Mouse (Mus musculus): Measurements from ENCODE around the gene Mcm5.

Gene Mcm5

DNA sequence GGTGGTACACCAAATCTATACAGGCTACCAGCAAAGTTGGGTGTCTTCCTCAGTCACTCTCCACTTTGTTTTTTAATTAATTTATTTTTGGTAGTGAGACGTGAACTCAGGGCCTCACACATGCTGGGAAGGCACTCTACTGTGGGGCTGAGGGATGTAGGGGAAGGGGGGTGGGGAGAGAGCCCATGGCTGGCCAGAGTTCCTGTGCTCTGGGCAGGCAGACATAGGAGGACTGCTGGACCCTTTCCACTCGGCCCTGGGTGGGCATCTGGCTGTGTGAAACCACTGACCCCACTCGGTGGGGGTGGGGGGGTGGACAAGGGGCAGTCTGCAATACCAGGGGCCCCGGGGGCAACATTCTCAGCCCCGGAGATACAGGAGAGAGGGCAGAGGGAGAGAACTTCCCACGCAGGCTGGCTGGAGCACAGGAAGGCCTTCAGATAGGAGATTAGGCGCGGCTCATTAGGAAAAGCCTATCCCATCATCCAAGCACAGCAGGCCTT lies 5.9 kb upstream of the Mcm5 start:
- no peak for DNase-seq

DNA sequence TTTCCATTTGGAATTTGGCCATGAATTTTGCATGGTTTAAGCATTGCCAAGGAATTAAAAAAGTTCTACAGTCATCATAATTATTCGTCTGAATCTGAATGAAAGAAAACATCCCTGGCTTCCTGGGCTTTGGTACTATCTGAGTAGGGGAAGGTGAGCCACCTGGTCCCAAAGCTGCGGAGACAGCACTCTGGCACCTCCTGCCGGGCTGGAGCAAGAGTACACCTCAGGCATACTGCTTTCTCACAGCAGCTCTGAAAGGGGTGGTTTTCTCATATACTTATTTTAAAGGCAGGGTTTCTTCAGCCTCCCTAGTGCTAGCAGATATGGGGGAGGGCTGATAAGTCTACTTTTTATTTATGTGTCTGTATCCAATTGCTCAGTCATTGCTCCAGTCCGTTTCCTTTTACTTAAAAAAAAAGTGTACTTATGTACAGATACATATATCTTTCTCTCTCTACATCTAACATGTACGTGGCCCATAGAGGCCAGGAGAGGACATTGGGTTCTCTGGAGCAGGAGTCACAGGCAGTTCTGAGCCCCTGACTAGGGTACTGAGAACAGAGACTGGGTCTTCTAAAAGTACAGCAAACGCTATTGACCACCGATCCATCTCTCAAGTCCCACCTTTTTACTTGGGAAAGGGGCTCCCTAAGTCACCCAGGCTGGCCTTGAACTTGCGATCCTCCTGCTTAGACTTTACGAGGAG lies 688 bp upstream of the Mcm5 start:
- DNase-seq = peak; percentile 66 to 80

DNA sequence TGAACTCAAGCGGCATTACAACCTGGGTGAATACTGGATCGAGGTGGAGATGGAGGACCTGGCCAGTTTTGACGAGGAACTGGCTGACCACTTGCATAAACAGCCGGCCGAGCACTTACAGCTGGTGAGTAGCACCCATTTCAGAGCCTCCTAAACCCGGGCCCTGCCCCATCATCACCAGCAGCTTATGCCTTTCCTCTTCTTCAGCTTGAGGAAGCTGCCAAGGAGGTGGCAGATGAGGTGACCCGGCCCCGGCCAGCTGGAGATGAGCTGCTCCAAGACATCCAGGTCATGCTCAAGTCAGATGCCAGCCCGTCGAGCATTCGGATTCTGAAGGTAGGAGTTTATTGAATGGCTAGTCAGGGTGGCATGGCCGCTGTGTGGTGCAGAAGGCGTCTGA lies 724 bp downstream of the Mcm5 start:
- DNase-seq = no peak

DNA sequence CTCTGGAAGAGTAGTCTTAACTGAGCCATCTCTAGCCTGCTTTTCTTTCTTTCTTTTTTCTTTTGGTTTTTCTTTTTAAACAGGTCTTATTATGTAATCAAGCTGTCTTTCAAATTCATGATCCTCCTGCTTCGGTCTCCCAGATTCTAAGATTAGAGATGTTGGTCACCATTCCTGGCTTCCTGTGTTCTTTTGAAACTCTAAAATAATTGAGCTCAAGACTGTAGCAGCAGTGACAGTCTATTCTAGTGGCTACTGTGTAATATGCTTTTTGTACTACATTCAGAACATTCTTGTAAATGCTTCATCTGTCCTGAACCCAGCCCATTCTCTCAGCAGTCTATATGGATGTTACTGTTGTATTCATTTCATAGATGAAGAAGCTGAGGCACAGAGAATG lies 9.1 kb downstream of the Mcm5 start:
- DNase-seq = no peak

DNA sequence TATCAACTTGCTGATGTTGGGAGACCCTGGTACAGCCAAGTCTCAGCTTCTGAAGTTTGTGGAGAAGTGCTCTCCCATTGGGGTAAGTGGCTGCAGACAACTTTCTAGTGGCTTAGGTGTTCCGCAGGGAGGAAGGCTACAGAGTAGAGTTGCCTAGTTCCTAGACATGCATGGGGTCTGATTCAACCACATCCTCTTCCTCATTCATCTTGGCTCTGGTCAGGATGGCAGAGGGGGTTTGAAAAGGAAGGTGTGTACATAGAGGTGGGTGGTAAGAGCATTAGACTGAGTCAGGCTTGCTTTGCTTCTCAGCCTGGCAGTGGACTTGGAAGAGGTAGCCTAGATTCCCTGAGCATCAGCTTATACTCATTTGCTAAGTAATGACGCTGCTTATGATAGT lies 9.9 kb downstream of the Mcm5 start:
- no peak for DNase-seq

DNA sequence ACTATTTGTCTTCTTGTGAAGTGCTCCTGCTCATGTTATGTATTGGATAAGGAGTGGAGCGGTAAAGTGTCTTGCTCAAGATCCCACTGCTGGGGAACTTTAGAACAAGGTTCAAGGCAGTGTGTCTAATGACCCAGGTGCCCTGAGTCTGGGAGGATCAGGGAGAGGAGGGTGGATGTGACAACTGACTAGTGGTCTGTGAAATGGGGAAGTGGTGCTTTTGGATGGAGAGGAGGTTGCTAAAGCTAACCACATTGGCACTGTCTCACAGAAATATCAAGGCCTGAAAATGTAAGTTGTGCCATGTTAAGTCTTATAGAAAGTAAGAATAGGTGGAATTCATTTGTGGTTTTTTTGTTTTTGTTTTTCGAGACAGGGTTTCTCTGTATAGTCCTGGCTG lies 10.4 kb downstream of the Mcm5 start:
- DNase-seq = no peak

DNA sequence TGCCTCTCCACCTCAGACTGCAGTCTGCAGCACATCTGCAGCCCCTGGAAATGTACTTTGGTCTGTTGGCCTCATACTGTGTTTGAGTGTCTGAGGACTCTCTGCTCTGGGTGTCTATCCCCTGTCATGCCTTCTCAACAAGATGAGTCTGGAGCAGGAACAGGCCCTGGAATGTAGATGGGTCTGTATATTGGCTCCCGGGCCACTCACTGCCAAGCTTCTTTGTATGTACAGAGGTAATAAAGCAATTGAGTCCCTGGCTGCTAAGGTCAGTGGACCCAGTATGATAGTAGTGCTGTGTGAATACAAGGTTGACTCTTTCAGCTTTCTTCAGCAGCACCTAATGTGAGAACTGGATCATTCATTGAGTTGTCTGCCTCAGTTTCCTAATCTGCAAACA lies 18.0 kb downstream of the Mcm5 start:
- no peak for DNase-seq

DNA sequence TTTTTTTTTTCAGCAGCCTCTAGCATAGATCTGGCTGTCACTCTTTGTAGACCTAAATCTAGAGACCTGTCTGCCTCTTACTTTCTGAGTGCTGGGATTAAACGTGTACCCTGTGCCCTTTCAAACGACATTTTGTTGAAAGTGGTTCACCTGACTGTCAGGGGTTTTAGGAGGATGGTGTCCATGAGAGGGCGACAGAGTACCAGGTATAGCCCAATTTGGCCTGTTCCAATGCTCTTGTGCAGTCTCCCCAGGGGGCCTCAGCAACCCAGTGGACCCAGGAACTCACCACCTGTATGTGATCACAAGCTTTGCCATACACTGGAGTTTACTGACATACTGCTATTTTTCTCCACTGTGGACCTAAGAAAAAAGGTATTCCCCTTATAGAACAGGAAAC lies 23.1 kb downstream of the Mcm5 start:
- peak in 1 of 2 experiments; percentile 36 for DNase-seq

DNA sequence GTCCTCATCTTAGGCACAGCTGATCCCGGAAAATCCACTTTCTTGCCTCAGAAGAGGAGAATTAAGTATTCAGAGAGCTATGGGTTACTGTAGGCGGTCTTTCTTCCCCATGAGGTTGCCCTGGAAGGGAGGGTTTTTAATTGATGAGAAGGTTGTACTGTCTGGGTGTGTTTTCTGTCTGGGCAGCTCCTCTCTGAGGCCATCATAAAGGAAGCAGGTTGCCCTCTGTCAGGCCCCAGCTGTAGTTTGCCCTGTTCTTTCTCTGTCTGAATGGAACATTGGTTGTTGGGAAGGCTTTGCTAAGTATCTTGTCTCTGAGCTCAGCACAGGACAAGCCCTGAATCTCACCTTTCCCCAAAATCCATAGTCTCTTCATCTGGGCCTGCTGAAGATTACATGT lies 24.0 kb downstream of the Mcm5 start:
- no peak for DNase-seq

DNA sequence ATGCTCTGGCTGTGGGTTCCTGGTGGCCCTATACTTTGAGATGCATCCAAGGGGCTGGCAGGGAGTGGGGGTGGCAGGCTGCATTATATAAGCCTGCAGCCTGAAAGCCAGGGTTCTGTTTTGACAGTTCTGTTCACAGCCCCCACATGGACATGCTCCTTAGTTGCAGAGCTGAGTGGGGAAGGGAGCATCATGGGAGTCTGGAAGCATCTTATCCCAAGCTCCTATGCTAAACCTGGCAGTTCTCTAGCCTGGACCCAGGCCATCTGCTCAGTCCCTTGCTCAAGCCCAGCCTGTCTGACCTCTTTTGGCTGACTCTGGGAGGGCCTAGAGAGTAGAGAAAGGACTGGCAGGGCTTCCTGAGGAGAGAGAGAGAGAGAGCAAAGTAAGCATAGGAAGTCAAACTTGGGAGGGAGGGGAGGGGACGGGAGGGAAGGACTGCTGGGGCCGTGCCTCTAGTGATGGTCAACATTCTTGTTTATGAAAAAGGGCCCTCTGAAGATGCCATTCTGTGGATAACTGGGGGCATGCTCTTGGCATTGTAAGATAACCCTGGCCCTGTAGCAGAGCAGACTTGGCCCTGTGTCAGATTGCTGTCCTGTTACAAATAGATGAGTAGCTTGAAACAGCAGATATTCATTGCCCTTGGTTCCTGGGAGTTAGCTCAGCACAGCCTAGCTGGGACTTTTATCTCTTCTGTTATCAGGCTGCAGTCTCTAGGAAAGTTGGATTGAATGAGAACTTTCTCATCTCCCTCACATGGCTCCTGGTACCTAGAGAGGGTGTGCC lies 25.4 kb downstream of the Mcm5 start:
- DNase-seq = no peak

DNA sequence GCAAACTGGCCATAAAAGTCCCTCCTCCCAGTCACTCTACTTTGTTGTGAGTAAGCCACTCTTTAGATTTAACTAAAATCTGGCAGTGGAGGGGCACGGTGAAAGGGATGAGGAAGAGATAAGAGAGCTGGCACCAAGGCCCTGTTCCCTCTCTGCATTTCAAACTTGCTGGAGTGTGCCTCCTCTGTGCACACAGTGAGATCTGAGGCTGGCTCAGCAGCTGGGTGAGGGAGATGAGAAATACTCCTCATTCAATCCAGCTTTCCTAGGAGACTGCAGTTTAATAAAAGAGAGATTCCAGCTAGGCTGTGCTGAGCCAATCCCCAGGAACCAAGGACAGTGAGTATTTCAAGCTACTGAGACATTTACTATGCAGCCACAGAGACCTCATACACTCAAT lies 26.4 kb downstream of the Mcm5 start:
- DNase-seq = no peak

DNA sequence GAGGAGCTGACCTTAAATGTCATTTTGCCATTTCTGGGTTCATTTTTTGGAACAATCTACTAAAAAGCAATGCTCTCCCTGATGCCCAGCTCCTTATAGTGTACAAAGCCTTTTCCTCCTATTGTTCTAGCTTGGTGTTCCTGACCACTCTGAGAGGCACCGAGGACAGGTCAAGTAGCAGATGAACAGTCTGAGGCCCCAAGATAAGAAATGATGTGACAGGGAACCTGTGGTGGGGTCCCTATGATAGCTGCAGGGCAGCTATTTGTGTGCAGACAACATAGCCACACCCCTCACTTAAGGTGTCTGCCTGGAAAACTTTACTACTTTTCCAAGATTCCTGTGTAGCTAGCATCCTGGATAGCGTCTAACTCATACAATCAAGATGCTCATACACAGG lies 26.9 kb downstream of the Mcm5 start:
- no peak for DNase-seq

DNA sequence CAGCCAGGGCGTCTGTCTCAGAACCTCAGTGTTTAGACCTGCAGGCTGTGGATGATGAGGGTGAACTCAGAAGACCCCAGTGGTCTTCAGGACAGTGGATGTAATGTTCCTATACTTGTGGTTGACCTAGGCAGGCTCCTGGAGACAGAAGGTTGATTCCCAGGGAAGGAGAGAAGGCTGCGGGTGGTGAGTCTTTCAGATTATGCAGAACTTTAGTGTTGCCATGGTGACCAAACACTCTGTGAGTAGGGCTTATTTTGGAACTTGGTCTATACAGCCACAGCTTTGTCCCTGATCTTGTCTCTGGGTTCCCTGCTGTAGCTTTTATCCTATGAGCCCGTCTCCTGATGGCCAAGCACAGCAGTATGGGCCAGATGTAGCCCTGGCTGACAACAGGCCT lies 28.2 kb downstream of the Mcm5 start:
- no peak for DNase-seq

DNA sequence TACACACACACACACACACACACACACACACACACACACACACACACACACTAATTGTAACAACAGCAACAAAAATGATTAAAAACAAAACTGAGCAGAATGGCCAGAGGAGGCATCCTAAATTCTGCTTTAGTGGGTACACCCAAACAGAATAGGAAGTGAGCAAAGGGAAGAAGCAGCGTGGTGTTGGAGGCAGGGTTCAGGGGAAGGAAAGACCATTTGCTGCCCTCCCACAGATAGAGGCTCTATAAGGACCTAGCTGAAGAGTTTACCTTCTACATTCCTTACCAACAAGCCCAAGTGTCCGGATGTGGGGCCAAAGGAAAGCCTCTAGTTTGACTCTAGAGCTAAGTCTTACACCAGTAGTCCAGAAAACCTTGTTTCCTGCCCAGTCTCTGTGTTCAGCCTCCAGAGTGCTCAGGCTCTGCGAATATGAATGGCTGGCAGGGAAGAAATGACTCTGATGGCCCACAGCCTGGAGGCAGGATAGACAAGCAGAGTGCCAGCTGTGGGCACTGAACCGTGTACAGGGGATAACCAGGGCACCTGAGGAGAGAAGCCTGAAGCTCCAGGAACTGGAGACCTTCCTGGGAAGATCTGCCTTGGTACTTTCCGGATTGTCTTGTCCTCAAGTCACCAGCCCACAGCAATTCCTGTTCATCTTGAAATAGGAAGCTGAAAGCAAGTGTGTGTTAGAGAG lies 41.7 kb downstream of the Mcm5 start:
- DNase-seq = no peak

DNA sequence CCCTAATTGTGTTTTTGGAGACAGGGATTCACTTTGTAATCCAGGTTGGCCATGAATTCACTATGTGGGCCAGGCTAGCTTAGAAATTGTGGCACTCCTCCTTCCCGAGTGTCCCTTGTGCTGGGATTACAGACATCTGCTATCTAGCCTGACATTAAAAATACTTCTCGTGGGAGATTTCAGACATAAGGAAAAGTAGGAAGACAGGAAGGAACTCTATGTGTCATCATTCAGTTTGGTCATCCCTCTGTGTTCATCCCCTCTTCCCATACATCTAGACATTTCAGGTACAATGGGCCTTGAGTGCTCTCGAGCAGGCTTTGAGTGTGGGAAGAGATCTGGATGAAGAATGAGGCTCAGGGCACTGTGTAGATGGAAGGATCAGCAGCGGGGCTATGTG lies 42.4 kb downstream of the Mcm5 start:
- DNase-seq = no peak

DNA sequence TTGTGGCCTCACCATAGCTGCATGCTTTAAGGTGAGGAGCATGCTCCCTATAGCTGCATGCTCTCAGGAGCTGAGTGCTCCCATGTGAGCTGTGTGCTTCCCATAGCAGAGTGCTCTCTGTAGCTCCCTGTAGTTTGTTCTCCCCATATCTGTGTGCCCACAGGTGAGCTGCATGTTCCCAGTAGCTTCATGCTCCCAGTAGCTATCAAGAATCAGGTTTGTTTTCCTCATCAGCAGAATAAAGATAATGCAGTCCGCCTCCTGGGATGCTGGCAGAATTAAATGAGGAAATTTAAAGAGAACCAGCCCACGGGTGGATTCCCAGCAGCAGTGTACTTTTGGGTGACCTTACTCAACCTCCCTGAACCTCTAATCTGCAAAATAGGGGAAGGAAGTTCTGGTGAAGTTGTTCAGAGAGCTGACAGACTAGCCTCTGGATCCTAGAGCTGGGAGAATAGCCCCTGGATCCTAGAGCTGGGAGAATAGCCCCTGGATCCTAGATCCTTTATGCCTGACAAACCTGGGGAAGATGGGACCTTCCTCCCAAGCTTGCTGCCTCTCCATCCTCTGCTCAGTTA lies 43.2 kb downstream of the Mcm5 start:
- DNase-seq = no peak

DNA sequence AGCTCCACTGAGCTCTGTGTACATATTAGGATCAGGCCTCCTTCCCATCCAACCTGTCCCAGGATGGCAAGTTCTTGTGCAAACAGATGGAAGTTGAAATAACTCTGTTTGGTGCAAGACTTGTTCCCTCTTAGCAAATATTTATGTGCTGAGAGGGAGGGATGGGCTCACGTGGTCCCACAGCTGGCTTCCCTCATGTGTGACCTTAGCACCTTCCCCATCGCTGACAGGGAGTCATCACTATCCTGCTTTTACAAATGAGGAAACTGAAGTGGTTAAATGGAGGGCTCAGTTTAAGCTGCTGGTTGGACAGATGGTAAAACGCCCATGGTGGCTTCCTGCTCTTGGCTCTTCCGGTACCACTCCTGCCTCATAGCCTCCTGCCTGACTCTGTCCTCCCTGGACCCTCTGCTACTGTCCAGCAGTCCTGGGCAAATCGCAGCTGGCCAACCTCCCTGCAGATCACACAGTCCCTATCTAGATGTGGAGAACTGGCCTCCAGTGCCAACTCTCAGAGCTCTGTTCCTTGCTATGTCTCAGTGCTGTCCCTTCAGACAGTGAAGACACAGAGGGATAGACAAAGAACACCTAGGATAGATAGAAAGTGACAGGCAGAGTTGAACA lies 45.6 kb downstream of the Mcm5 start:
- DNase-seq = no peak

DNA sequence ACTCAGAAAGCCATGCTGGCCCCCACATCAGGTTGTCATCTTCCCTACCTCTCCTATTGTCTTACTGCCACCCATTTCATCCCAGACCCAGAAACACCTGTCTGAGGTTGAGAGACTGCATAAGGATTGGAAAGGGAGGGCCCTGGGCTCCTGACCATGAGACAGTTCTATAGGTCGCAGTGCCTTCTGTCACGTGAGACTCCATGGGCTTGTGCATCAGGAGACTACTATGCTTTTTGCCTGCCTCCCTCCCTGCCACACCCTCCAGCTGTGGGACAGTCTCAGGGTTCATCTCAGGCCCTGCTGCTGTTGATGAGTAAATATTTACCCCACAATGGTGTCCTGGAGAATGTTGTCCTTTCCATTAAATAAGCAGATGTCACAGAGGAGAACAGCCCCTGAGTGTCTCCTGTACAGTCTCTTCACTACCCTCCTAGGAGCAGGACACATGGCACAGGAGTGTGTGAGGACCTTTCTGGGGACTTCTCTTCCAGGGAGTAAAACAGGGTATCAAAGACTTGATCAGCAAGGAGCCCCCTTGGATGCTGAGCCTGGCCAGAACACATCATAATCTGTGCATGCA lies 46.5 kb downstream of the Mcm5 start:
- no peak for DNase-seq

DNA sequence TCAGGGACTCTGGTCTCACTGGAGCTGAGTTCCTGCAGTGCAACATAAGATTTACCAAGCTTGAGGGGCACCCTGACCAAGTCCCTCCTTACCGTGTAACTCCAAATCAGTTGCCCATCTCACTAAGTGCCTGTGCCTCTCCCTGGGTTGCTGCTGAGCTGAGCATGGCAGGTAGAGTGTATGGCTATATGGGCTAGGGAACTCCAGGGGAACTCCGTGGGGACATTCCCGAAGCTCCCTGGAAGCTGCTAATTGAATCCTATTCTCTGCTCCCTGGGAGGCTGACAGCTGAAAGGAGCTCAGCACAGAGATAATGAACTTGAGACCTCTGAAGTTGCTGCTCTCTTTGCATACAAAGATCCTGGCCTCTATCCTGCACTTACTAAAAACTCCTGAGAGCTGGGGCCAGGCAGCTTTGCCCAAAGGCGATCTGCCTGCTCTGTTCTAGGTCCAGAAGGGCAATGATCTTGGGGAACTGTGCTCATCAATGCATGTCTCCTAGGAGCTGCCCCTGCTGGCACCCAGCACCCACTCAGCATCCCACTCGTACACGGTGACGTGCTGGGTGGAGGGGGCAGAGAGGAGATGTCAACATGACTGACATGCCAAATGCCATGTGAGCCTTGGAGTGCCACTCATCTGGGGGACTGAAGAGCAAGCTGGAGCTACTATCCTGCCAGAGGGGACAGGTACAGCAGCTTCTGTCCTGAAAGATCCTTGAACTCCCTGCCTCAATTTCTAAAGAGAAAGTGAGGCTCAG lies 48.3 kb downstream of the Mcm5 start:
- no peak for DNase-seq

DNA sequence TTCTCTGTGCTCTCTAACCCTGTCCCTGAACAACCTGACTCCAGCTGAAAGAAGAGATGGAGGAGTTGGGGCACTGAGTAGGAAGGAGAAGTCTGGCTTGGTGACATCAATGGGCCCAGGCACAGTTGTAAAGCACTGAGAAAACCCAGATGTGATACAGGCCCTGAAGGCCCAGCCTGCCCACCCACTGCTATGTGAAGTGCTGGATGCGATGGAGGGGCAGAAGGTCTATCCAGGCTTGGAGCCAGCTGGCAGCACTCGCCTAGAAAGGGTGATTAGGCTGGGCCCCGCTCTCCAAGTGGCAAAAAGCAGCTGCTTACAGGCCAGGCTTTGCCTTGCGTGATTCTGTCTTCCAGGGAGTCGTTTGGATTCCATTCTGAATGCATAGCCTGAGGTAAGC lies 60.0 kb downstream of the Mcm5 start:
- no peak for DNase-seq

DNA sequence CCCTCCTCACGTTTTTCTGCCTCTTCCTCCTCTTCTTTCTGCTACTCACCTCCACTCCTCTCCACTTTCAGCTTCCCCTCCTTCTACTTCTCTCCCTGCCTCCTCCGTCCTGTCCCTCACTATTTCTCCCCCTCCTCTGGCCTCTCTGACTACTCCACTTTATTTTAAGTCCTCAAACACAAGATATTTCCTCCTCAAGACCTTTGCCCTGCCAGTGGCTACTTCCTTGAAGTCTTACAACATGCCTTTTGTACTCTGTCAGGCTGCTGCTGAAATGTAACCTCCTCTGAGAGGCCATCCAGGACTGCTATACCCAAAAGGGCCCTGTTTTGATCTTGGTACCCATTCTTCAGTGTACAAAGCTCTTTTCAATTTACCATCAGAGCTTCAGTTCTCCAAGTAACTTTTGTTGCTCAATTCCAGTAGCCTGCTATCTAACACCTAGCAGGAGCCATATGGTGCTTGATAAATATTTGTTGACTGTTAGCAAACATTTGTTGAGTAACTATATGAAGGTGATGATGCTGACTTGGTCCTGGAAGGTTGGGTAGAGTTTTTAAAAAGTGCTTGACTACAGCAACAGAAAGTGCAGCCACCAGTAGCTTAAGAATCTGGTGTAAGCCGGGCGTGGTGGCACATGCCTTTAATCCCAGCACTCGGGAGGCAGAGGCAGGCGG lies 62.8 kb downstream of the Mcm5 start:
- no peak for DNase-seq
